Mouse (Mus musculus): ENCODE results near the gene Mia.

The Mia gene

GRCm38 (mm10) chr7:27180837-27181695, at the start of gene Mia, which contains the start of gene Gm21983:
Mia (minus strand) TSS chr7:27181157.
Gm21983 (minus strand) TSS chr7:27181086.
- no peak for DNase-seq (ENCODE audit: low spot score)

GRCm38 (mm10) chr7:27228865-27229264, 47.9 kb upstream of the Mia start:
- no peak for DNase-seq (ENCODE audit: low spot score)

DNA sequence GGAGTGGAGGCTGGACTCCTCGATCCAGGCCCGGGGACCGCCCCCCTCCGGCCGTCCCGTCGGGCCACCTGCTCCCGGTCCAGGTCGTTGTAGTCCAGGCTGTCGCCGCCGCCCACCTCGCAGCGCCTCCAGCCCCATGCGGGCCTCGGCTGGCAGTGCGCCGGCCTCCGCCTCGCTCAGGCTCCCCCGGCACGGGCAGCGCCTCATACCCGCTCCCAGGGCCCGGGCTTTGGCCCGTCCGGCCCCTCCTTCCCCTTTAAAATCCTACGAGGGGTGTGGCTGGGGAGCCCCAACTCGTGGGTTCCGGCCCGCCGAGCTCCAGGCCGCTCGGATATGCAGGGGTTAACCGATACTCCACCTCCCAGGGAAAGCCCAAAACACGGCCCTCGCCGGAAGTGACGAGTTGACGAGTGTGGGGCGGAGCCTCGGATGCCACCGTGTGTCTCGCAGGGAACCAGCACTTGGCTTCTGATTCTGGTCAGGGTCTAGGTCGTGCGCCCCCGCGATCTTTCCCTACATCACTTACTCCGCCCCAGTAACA, 47.4 kb upstream of the Mia start, which contains the start of gene Itpkc:
TSS of gene Itpkc (minus strand) at position 381 of the 541 bp plus-strand sequence.
- DNase-seq (ENCODE audit: low spot score), result peak; percentile 74

GRCm38 (mm10) chr7:27227676-27228075, 46.7 kb upstream of the Mia start:
- DNase-seq (ENCODE audit: low spot score), result no peak

DNA sequence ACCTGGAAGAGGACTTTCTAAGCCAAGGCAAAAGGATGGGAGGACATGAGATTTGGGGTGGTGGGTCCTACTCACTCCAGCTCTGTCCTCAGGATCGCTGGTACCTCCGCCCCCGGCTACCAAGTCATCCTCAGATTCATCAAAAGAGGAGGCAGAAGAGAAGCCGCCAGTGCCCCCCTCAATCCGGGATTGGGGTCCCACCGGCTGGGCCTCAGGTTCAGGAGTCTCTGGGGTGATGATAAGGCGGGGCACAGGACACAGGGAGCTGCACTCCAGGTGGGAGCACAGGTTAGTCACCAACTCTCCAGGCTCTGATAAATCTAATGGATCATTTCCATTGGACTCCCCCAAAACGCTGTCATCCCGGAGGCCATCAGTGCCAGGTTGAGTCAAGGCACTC, 46.3 kb upstream of the Mia start:
- DNase-seq (ENCODE audit: low spot score), result no peak

GRCm38 (mm10) chr7:27224877-27225575, 44.1 kb upstream of the Mia start:
- DNase-seq (ENCODE audit: low spot score), result no peak

- no peak for DNase-seq (ENCODE audit: low spot score)
These were observed 41.6 kb upstream of the Mia start for GRCm38 (mm10) chr7:27222538-27222937.

DNA sequence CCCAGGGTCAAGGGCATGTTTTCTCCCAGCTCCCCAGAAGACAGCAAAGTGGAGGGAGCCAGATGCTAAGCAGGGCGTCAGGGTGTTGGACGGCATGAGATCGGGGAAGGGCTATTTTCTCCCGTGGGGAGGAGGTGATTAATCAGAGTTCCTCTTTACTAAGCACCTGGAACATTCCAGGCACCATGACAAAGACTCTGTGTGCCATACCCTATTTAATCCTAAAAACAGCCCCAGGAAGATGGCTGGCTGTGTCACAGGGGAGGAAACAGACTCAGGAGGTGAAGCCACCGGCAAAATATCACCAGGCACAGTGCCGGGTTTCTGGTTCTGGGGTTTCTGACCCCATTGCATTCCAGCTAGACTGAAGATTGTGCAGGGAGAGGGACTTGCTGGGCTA, 41.0 kb upstream of the Mia start:
- no peak for DNase-seq (ENCODE audit: low spot score)

DNA sequence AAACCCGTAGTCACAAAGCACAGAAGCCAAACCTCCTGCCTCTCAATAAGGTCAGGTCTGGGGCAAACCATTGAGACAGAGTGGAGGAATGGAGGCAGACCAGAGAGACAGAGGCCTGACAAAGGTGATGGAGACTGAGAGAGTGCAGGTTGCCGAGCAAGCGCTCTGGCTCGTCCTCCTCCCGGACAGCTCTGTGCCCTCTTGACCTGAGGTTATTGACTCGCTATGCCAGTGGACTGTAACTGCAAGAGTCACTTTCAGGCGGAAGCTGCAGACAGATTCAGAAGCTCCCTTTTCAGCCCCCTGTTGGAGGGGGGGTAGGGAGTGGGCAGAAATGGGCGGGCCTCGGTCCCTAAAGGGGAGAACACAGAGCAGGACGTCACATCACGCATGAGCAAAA, 39.0 kb upstream of the Mia start:
- no peak for DNase-seq (ENCODE audit: low spot score)

DNA sequence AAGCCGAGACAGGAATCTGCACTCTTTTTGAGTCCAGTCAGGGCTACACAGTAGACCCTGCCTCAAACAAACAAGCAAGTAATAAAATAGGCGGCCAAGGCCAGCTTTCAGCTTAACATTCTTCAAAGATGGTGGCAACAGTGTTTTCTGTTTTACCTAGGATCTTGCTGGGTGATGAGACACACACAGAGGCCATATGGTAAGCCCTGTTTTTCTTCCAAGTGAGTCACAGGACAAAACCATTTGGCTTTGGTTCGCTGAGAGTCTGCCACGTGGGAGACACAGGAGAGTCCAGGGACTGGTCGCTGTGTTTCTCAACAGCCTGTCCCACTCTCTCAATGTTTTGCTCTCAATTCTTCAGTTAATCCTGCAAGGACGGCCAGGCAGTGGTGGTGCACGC, 37.6 kb upstream of the Mia start:
- DNase-seq (ENCODE audit: low spot score), result no peak

DNA sequence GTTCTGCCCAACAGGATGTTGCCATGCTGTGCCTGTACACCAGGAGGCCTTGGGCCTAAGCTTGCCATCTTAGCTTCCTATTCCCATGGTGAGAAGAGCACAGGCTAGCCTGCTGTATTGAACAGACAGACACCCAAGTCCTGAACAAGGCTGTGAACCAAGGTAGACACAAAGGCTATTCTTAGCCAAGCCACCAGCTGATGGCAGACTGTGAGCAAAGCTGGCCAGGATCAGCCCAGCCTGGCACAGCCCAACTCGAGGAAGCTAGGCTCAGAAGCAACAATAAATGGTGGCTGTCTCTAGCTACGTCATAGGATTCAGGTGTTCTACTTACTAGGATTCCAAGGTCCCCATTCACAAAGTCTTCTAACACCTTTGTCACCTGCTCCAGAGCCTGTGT, 31.7 kb upstream of the Mia start:
- no peak for DNase-seq (ENCODE audit: low spot score)

DNA sequence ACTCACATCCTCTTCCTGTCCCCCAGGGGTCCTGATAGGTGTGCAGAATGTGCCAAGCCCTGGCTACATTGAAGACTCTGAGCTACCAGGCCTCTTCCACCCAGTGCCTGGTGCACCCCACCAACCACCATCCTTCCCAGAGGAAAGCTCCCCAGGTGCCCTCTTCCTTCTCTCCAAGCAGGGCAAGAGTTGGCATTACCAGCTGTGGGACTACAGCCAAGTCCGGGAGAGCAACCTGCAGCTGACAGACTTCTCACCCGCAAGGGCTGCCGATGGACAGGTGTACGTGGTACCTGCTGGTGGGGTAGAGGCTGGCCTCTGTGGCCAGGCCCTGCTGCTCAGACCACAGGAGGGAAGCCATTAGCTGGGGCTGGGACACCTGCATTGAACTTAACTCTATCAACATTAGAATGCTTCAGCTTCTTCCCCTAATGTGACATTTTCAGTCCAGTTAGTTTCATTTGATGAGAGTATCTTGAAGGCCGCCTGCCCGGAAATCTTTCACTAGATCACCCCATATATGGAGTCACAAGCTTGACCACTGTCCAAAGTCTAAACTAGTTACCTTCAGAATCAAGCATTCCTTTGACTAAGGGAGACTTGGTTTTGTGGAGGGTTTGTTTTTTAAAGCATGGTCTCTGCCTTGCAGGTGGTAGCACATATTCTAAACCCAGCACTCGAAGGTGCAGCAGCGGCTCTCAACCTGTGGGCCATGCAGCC, 22.9 kb upstream of the Mia start:
- no peak for DNase-seq (ENCODE audit: low spot score)

GRCm38 (mm10) chr7:27198779-27199178, 17.8 kb upstream of the Mia start:
- DNase-seq (ENCODE audit: low spot score), result no peak

- no peak for DNase-seq (ENCODE audit: low spot score)
These were observed 17.4 kb upstream of the Mia start for GRCm38 (mm10) chr7:27198355-27198754.

GRCm38 (mm10) chr7:27197634-27198033, 16.7 kb upstream of the Mia start:
- no peak for DNase-seq (ENCODE audit: low spot score)

DNA sequence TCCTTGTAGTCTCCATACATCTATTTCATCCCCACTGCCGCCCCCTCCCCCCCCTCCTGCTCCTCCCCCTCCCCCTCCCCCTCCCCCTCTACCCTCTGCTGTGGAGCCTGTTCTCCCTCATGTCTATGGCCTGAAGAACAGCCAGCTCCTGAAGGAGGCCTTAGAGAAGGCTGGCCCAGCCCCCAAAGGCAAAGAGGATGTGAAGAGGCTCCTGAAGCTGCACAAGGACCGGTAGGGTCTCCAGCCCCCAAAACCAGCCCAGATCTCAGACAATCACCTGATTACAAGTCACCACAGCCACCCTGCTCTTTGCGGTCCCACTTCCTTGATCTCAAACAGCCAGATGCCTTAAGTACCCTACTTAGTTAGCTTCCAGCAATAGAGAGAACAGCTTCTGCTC, 16.2 kb upstream of the Mia start:
- DNase-seq (ENCODE audit: low spot score), result no peak

- DNase-seq (ENCODE audit: low spot score), result peak; percentile 85
These were observed 15.0 kb upstream of the Mia start, which contains the start of the genes BC024978 and Snrpa for GRCm38 (mm10) chr7:27195681-27196611. BC024978 (plus strand) TSS chr7:27195781. Snrpa (minus strand) TSS chr7:27196271.

- DNase-seq (ENCODE audit: low spot score), result no peak
These were observed 12.8 kb upstream of the Mia start for GRCm38 (mm10) chr7:27193731-27194130.

GRCm38 (mm10) chr7:27192434-27192833, 11.5 kb upstream of the Mia start:
- DNase-seq (ENCODE audit: low spot score), result no peak

DNA sequence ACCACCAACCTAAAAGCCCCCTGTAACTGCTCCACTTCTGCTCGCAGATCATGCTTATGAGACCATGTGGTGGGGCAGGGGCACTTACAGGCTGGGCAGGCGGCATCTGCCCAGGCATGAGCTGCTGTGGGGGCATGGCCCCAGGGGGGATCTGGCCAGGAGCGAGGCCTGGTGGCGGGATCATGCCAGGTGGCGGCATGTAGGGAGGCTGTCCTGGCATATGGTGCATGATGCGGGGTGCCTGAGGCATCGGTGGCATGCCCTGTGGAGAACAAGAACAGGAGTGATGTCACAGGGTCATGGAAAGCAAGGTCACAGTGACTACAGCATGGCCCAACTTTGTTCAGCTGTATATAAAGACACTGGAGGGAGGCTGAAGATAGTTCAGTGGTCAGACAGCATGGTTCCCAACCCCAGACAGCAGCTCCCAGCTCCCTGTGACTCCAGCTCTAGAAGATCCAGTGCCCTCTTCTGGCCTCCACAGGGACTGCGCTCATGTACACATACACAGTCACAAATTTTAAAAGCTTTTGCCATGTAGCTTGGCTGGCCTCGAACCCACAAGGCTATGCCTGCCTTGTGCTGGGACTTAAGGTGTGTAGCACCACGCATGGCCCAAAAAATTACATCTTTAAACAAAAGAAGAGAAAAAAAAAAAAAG, 8.4 kb upstream of the Mia start:
- DNase-seq (ENCODE audit: low spot score), result no peak

GRCm38 (mm10) chr7:27185986-27186385, 5.0 kb upstream of the Mia start:
- no peak for DNase-seq (ENCODE audit: low spot score)
